Mouse (Mus musculus) bone marrow macrophage, adult 2 months (primary cell): ENCODE measurements at regions not wholly inside any gene's neighbourhood (a gene's known extent, or its start where the extent isn't known, plus 50 kb on each side); places are given as distances from the start of the nearest gene placed in this dataset.

Source experiments
- CTCF ChIP-seq: IDR thresholded peaks from 2 replicates; pipeline ENCODE4 v1.5.1; 2012; ENCODE audit warnings: low read depth, mild to moderate bottlenecking, low read length, moderate library complexity
- POLR2A ChIP-seq: IDR thresholded peaks from 2 replicates; pipeline ENCODE4 v1.6.1; 2012; ENCODE audit warnings: mild to moderate bottlenecking, low read depth, low read length, borderline replicate concordance

- TF ChIP-seq CTCF (no peak), POLR2A (no peak)
Measured at GRCm38 (mm10) chrX:41291098-41291497, 109.6 kb upstream of the Gria3 start.
